Mouse (Mus musculus) liver, adult 2 months (tissue): Measurements from ENCODE around the gene Trpm5.

ENCODE experiments used
- CTCF ChIP-seq: fragments of 200-500 bp; IDR thresholded peaks from 2 replicates; pipeline ENCODE4 v1.5.1; 2011; ENCODE audit warnings: low read depth, low read length, control low read depth
- POLR2A ChIP-seq: fragments of 200-500 bp; IDR thresholded peaks from 2 replicates; pipeline ENCODE4 v1.6.1; 2011; ENCODE audit warnings: low read length, control low read depth; ENCODE audit not compliant: insufficient read depth; ENCODE audit errors: extremely low read depth

GRCm38 (mm10) chr7:143049331-143049730 lies 45.1 kb downstream of the Trpm5 start:
- TF ChIP-seq CTCF: no peak
- no peak for TF ChIP-seq POLR2A
